Mouse (Mus musculus) layer of hippocampus, postnatal 10 days (tissue): Measurements from ENCODE around the gene Pcyt2. TPM values are rescaled to one million over a fixed set of nuclear protein-coding genes. Genes with fewer than 3 reads are reported as not detected.

ENCODE experiments used
- DNase-seq, 2 experiments: peaks; one replicate each; pipeline ENCODE4 v3.0.0; 2021; ENCODE audit warnings: low spot score in 2 of 2
- total RNA-seq, 2 experiments: library from RNA; stranded (reverse); gene quantifications; 2 replicates each; pipeline ENCODE4 v1.2.3; 2021

Pcyt2 gene
- total RNA-seq, 2 experiments from 2014 or later, result 132 to 145 TPM

GRCm38 (mm10) chr11:120618619-120619535 lies 1.1 kb upstream of the Pcyt2 start:
- DNase-seq, result peak in 1 of 2 experiments; percentile 13

DNA sequence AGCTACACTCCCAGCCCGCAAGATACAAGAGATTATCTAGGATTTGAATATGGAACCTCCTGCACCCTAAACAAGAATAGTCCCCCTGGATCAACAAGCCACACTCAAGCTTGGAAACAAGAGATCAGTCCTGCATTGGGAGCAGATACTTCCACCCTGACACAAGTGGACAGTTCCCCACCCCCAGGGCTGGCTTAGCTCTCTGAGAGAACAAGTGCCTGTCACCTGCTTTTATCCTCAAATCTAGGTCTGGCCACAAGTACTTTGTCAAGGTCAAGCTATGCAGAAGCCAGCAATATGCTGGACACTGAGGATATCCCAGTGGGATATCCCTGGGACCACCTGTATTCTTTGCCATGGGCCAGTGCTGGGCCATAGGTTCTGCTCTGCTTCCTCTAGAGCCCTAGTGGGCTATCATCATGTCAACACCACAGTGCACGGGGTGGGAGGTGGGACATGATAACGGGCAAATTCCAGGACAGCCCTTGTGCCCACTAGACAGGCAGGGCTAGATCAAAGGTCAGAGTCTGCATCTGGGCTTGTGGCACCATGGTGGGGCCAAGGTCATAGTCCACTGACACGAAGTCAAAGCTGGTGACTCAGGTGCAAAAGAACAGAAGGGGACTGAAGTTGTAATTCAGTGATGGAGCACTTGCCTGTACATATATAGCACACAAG lies 980 bp downstream of the Pcyt2 start:
- peak in 1 of 2 experiments; percentile 11 for DNase-seq

- DNase-seq, result peak in 1 of 2 experiments; percentile 12
Observed at GRCm38 (mm10) chr11:120615606-120616203, 2.0 kb downstream of the Pcyt2 start.

DNA sequence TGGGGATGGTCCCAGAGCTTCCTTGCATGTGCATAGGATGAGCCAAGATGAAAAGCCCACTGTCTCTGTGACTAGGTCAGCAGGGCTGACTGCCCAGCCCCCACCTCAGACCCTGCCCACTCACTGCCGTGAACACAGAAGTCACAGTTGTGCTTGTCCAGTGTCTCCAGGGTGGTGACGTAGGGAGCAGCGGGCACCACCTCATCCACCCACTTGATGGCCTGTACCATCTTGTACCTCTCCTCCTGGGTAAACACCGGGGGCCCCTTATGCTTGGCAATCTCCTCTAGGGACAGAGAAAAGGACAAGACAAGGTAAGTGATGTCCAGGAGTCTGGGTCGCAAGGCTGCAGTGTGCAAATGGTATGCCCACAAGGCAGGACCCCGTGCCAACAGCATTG lies 2.6 kb downstream of the Pcyt2 start:
- no peak for DNase-seq

- DNase-seq, result no peak
Observed at GRCm38 (mm10) chr11:120613976-120614375, 3.8 kb downstream of the Pcyt2 start.

DNA sequence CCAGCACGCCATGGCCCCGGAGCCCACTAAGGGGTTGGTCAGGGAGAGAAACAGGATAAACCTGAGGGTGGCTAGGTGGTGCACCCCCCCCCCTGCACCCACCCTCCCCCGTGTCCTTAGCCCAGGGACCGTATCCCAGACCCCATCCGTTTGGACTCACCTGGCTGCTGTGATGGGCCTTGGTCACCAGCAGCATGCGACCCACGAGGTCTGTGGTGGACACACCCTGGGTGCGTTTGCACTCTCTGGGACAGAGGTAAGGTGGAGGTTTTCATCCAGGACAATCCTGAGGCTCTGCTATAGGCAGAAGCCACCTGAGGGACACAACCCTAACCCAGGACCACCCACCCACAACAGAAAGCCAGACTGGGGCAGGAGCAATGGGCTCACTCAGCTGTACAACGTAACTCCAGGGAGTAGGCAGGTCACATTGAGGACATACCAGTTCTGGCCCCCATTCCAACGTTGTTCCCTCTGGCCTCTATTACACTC lies 4.2 kb downstream of the Pcyt2 start:
- no peak for DNase-seq

DNA sequence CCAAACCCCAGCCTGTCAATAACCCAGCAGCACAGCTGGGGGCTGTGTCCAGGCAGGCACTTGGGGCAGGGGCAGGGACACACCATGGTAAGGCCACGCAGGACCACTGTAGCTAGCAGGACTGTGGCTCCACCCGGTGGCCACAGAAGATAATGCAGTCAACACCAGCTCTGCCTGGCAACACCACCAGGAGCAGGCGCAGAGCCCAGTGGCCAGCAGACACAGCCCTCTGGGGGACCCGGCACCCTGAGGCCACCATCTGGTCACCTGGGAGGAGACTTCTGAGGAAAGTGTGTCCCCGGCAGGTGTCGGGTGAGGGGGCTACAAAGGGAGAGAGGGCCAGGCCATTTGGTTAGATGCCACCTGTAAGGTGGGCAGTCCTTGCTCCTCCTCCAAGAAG lies 5.0 kb downstream of the Pcyt2 start:
- DNase-seq, result peak; percentile 82 to 83

DNA sequence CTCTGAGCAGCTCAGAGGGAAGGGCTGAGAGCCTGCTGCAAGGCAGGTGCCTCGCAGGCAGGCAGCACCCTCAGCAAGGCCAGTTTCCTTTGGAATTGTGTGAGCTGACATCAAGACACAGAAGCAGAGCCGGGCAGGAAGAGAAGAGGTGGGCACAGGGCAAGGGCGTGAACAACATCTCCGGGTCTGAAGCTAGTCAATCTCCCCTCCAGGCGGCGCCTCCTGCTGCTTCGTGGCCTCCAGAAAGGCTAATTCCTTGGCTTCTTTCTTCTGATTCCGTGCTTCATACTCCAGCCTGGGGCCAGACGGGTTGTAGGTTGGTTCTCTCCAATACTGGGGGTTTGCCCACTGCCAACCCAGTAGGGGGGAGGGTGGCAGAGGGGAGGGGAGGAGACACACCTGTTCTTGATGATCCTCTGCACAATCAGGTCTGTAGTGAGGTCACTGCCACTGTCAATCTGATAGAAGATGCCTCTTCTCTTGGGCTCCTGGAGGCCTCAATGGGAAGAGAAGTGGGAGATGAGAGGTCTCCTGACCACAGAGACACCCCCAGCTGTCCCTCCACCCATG lies 7.2 kb downstream of the Pcyt2 start:
- DNase-seq, result no peak

DNA sequence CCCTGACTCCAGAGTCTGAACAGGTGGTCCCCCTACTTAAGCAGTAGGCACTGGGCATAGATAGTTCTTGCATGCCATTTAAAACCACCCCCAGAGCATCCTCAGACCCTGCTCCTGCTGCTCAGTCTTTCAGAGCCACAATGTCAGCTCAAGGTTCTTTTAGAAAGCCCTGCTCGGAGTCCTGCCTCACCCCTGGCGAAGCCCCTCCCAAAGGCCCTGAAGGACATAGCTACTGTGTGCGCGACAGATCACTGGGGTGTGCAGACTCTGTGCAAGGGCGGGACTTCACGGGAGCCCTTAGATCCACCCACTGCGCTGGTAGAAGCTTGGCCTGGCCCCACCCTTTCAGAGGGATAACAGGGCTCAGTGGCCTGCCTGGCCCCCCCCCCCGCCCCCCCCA lies 8.5 kb downstream of the Pcyt2 start:
- DNase-seq, result no peak

DNA sequence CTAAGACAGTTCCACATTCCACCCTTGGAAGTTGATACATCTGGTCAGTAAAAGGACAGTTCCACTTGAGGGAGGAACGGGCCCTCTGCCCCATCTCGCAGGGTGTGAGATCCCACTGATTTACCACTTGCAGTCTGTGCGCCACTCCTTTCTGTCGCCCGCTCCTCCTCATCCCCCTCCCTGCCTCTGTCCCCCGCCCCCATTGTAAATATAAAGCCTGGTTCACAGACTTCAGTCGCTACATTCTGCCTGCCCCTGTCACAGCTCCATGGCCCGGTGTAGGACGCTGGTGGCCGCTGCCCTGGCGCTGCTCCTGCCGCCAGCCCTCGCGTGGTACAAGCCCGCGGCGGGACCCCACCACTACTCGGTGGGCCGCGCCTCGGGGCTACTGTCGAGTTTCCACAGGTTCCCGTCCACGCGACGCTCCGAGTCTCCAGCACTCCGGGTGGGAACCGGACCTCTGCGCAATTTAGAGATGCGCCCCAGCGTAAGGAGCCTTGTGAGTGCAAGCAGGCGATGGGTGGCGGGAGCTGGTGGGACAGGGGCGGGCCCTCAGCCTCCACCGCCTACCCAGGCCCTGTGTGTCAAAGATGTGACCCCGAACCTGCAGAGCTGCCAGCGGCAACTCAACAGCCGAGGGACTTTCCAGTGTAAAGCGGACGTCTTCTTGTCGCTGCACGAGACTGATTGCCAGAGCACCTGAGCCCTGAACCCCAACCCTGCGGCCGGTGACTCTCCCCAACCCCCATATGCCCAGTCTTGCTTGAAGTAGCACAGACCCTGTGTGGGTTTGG lies 9.3 kb downstream of the Pcyt2 start, which contains the start of gene Npb:
Gene Npb (plus strand): TSS at position 237 of the 794 bp plus-strand sequence.
- DNase-seq, result no peak

DNA sequence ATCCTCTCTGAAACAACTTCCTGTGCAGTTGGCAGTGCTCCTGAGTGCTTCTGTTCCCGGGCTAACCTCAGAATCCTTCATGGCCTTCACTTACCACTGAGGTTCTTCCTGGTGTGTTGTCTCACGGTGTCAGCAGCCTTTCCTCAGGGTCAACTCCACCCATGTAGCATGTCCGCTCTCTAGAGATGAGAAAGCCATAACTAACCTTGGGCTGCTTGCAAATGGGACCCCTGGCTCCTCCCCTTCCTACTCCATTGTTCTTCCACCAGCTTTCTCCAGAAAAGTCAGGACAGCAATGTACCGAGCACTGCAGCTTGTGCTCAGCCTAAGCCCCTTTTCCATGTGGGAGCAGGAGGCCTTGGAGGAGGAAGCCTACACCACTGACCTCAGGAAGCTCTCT lies 11.0 kb downstream of the Pcyt2 start:
- no peak for DNase-seq

GRCm38 (mm10) chr11:120605667-120606066 lies 12.1 kb downstream of the Pcyt2 start:
- no peak for DNase-seq

GRCm38 (mm10) chr11:120603545-120603944 lies 14.2 kb downstream of the Pcyt2 start:
- no peak for DNase-seq

GRCm38 (mm10) chr11:120600716-120601115 lies 17.0 kb downstream of the Pcyt2 start:
- no peak for DNase-seq

DNA sequence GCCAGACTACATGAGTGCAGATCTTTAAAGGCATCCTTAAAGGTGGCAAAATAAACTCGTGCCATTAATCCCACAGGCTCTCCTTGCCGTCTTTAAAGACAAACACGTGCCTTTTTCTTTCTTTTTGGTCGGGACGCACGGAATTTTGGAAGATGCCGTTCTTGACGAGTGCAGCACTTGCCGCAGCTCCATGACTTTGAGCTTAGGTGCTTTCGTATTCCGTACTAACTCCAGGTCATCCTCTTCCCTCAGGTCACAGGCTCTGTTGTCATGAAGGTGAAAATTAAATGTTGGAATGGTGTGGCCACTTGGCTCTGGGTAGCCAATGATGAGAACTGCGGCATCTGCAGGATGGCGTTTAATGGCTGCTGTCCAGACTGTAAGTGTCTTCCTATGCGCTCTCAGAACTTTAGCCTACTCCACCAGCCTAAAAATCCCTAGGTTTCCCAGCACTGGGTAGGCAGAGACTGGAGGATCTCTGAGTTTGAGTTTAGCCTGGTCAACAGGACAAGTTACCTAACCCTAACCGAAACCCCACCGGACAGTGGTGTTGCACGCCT lies 18.7 kb downstream of the Pcyt2 start:
- DNase-seq, result no peak

DNA sequence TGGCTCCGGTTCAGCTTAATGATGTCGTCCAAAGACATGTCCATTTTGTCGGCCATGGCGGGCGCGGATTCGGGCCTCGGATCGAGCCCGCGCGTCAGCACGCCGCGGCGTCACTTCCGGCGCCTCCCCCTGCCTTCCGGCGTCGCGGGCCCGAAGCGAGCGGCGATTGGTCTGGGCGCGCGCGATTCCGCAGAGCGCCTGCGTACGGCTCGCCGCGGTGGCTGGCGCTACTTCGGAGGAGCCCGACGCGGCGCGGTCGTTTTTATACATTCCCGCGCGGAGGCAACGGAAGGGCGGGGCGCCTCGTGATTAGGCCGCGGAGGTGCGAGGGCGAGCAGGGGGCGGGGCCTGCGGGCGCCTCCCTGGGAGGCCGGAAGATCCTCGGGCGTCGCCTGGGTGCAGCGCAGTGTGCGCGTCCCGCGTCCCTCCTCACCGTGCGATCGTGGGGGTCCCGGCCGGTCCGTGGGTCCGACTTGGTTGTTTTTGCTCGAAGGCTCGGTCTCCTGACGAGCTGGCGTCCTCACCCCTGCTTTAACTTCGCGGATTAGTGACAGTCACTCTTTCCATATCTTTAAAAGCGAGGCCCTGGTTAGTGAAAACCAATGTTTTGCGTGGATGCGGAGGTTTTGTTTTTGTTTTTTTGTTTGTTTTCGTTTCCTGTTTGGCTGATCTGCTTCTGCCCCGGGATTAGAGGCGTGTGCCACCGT lies 19.3 kb downstream of the Pcyt2 start, which contains the start of the genes Alyref and Anapc11:
Gene Alyref (minus strand): TSS at position 83 of the 707 bp plus-strand sequence.
Gene Anapc11 (plus strand): TSS at position 139 of the 707 bp plus-strand sequence.
- peak; percentile 87 to 93 for DNase-seq

DNA sequence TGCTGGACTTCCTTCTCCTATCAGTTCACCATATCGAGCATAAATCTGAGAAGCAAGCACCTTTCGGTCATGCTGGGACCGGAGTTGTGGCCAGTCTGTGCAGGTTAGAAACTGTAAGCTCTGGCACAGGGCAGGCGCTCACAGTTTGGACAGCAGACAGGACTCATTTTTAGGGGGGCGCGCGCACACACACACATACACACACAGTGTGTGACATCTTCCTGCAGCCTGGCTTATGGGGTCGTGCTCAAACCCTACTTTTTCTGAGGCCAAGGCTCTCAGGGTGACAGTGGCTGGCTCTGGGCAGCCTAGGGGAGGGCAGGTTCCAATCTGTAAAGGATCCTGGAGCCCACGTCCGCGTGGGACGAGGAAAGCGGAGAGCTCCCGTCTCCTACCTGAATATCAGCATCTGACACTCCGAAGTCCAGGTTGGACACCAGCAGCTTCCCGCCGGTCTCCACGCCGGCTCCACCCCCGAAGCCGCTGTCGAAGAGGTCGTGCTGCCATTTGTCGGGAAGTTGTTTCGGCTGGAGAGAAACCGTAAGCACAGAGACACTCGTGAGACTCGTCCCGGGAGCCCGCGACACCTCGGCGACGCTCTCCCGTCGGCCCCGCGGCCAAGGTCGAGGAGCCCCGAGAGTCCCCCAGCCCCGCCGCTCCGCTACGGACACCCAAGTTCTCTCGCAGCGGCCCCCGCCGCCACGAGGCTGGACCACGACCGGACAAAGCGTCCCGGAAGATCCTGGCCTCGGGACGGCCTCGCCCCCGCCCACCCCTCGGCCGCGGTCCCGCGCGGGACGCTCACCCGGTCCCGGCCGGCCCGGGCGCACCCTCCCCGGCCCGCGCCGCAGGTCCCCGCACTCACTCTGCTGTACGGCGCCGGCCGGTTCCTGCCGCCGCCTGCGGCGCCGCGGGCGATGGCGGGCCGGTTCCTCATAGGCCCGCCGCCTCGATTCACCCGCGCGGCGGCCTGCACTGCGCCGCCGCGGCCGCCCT lies 20.2 kb downstream of the Pcyt2 start:
- peak in 1 of 2 experiments; percentile 31 for DNase-seq

- DNase-seq, result no peak
Observed at GRCm38 (mm10) chr11:120588531-120588930, 29.2 kb downstream of the Pcyt2 start.
